Mouse (Mus musculus): ENCODE data around the gene Spata13.

Gene Spata13

DNA sequence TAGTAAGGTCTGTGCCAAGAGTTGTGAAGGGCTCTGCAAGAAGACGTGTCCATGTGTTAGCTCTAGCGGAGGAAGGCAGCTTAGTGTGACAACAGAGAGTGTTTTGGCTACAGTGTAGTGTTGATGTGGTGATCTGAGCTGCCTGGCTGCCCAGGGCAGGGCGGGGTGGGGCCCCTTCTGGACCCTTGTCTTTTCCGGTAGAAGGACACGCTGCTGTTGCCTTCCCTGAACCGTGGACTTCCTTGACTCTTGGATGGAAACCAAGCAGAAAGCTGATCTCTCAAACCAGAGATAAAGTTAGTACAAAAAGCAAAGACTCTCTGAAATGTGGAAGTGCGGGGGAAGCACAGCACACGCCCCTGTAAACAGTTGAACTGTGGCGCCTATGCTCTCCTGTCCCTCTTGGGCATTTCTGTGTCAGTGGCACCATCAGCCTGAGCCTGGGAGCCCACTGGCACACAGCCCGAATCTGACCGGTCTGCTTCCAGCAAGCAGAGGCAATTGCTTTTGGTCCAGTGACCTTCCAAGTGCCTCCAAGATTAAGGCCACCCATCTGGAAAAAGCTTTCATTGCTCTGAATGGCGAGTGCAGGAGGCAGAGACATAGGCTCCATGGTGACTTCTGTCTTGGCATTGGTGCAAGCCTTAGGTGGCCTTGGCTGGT, 48.7 kb downstream of the Spata13 start:
- DNase-seq = peak; percentile 78 to 80

DNA sequence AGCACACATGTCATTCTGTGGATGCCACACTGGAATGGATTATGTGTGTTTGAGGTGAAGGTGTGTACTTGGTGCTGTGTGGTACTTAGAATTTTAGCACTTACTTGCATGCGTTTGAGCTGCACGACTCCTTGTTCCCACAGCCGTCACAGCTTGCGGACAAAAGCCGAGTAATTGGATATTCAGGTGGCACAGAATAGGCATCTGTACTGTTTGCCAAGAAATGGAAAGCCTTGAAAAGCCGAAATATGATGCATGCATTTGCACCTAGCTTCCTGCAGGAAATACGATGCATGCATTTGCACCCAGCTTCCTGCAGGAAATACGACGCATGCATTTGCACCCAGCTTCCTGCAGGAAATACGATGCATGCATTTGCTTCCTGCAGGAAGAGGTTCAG, 50.2 kb downstream of the Spata13 start:
- no peak for DNase-seq

DNA sequence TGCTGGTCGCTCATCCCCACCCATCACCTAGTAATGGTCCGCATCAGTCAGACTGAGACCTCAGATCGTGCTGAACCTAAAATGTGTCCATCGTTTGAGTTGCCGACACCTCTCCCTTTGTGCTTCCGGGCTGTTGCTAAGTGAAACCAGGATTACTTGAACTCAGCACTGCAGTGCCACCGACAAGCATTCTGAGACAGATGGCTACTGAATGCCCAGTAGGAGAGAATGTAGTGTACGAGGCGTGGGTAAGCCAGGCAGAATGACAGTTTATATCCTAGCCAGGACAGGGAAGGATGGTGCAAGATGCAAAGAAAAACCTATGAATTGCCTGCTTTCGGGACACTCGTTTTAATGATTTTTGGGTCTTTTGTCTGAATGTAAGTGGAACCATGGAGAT, 52.9 kb downstream of the Spata13 start:
- DNase-seq = no peak

GRCm38 (mm10) chr14:60687241-60687640, 53.4 kb downstream of the Spata13 start:
- DNase-seq = no peak

DNA sequence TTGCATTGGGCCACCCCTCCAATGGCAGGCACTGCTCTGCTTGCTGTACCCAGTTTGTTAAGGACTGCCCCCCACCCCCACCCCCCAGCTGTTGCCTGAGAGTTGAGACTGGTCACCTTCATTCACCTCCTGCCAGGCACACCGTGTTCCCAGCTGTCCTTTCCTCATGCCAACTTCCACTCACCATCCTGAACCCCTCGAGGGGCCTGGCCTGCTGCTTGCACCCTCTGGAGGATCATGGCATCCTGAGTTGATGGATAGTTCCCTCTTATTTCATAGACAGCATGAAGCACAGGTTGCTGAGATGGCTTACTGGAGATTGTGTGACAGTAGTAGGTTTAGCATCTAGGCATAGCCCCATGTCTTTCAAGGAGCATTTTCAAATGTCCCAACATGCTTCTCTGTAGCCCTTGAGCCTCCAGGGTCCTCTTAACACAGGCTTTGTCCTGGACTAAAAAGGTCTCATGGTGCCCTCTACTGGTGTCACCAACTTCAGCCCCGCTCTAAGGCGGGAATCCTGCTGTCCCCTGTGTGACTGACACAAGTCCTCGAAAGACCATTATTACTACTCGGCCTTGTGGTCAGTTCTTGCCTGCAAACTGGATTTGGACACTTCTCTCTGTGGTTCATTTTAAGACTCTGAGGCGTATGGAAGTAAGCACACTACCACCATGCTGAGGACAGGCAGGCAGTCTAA, 54.9 kb downstream of the Spata13 start:
- DNase-seq = peak; percentile 68 to 69

- DNase-seq = no peak
Measured at GRCm38 (mm10) chr14:60689768-60690167, 56.0 kb downstream of the Spata13 start.

DNA sequence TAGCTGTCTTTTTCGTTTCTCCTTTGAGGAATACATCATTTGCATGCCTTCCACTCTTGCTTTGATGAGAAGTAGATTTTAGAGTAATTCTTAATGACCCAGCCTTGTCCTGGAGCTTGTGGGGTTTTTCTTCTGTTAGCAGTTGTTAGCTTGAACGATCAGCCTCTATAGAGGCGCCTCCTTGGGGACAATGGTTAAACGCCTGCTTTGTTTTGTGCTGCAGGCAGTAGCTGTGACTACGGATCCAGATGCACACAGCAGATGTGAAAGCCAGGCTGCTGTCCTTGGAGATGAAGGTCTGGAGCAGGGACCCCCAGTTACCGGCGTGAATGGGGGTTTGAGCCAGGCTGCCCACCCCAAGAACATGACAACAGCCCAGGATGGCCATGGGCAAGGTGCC, 56.8 kb downstream of the Spata13 start:
- DNase-seq = no peak

GRCm38 (mm10) chr14:60693122-60693536, 59.3 kb downstream of the Spata13 start:
- no peak for DNase-seq

DNA sequence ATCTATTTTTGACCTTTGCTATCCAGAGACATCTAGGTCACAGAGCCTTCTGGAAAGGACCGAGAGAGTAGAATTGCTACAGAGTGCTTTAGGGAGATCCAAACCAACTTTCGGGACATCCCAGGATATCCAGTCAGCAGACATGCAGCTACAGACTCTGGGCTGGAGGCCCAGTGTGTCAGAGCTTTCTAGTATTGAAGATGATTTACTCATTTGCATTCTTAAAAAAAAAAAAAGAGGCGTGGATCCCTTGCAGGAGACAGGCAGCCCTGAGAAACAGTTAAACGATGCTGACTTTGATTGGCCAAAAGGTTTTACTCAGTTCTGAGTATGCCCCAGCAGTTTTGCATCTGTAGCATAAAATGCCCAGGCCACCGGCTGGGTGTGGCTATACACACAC, 59.9 kb downstream of the Spata13 start:
- DNase-seq = no peak

DNA sequence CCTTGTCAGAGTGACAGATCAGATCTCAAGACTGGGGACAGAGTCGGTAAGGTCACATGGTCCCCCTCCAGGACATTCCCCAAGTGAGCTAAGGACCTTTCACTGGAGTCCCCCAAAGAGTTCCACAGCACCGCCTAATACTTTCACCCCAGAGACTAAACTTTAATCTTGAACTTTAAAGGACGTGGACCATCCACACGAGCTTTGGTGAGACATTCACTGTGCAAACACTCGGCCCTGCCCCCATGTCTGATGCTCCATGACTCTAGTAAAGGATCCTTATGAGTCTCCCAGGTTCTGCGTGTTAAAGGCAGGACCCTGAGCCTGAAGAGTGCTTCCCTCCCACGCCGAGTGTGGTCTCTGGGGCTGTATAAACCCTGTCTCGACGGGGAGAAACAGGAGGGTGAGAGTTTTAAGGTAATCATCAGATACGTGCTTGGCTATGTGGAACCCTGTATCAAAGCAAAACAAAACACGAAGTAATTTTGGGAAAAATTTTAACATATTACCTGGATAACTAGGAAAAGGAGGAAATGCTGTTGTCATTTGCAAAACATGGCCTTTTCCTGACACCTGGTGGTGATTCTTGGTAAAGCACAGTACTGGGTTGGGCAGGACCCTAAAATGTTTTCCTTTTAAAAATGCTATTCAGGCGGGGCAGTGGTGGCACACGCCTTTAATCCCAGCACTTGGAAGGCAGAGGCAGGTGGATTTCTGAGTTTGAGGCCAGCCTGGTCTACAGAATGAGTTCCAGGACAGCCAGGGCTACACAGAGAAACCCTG, 60.6 kb downstream of the Spata13 start:
- peak; percentile 70 to 82 for DNase-seq

GRCm38 (mm10) chr14:60697351-60697750, 63.5 kb downstream of the Spata13 start:
- no peak for DNase-seq

DNA sequence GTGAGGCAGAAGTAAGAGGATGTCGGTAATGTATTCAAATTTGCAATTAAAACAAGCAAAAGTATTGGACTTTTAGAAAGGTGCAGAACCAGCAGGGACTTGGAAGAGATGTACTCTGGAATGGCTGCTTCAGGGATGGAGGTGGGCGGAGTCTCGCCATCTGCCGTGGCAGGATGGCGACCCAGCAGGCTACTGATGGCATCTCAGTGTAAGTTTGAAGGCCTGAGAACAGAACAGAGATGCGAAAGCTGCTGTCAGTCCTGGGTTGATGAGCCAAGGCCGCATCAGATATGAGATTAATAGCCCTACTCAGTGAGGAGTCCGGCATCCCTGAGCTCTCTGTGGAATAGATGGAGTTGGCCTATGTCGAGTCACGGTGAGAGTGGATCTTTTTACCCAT, 65.2 kb downstream of the Spata13 start:
- DNase-seq = peak; percentile 88 to 89

DNA sequence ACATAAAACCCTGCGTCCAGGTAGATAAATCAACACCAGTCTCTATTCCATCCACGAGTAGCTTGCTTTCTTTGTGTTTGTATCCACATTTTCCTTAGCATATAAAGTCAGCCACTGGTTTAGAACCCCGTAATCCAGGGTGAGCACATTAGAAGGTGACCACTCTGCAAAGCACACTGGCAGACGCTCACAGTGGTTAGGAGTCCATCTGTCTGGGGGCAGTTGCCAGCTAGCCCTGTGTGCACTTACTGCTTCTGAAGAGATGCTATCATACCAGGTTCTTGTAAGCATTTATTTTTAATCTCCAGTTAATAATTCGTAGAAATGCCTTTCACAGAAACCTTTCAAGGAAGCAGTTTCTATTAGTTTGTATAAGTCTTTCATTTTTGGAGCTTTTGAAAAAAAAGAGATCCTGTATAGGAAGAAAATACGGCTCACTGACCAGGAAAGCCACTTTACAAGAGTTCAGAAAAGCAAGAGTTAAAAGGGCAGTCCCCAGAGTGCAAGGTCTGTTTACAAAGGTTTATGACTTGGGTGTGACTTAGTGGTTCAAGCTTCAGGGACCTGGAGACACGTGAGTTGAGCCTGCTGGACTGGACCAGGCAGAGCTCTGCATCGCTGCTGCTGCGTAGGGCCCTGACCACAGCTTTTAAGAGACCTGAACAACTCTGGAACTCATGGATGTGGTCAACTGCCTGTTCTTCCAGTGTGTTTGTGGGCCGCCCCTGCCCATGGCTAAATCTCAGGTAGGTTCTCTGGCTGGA, 68.8 kb downstream of the Spata13 start:
- DNase-seq = no peak

- no peak for DNase-seq
Measured at GRCm38 (mm10) chr14:60704510-60704909, 70.7 kb downstream of the Spata13 start.

DNA sequence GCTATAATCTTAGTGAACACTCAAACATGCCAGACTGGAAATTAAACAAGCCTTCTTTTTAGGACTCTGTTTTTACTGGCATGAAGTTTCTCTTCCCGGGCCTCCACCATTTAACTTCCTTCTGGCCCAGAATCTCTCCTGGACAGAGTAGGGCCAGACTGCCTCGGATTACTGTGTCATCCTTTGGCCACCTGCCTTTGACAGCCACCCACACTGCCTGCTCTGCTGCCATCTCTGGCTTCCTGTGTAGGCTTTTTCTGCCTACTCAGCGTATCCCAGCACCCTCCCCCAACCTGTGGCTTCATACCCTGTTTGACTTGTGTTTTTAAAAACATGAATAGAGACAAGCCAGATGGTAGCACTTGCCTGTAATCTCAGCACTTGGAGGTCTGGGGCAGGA, 71.2 kb downstream of the Spata13 start:
- DNase-seq = peak; percentile 82 to 85

GRCm38 (mm10) chr14:60709192-60709591, 75.4 kb downstream of the Spata13 start:
- DNase-seq = no peak

DNA sequence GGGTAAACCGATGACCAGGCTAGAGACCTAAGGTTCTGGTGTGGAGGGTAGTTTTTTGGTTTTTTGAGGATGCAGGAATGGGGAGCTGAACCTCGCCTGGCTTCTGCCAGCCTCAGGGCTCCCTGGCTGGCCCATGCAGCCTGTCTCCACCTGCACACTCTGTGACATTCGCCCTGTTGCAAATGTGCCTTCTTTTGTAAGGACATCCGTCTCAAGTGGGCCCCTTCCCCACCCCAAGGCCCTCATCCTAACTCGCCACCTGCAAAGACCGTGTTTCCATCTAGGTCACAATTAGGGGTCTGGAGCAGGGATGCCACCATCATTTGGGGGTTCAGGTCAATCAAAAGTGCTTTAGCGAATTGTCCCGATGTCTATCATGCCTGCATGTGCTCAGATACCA, 75.9 kb downstream of the Spata13 start:
- no peak for DNase-seq

DNA sequence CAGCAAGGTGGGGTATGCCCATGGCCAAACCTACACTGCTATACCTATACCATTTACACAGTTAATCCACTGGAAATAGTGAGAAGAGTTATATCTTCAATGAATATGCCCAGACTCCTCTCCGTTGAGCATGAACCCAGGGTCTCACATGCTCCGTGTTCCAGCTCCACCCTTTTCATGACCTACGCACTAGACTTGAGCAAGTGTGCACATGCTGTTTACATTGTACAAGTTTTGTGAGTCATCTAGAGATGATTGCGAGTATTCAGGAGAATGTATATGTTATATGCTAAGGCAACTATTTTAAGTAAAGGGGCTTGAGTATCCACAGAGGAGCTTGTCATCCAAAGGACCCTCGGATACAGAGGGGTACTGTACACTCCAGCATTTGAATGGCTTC, 77.4 kb downstream of the Spata13 start:
- DNase-seq = no peak

DNA sequence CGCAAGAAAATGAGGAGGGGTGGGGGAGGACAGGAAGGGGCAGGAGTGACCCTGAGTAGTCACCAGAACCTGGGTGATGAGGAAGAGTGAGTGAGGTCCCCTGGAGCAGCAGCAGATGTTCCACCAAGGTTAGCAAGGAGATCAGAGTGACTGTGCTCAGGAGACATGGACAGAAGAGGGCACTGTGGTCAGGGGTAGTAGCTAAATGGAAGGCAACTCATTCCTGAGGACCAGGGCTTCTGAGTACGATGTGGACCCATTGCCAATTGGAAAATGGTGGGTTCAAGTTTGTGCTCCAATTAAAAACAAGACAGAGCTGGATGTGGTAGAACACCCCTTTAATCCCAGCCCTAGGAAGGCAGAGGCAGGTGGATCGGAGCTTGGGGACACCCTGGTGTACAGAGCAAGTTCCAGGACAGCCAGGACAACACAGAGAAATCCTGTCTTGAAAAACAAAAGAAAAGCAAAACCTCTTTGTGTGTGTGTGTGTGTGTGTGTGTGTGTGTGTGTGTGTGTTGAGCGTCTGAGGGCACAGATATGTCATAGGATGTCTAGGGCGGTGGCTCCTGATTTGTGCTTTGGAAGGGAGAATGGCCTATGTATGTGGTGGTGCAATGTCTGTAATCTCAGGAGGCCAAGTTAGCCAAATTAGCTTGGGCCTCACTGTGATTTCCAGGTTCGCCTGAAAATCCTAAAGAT, 77.9 kb downstream of the Spata13 start:
- DNase-seq = no peak

- no peak for DNase-seq
Measured at GRCm38 (mm10) chr14:60712289-60712830, 78.6 kb downstream of the Spata13 start.

- DNase-seq = no peak
Measured at GRCm38 (mm10) chr14:60715686-60716085, 81.9 kb downstream of the Spata13 start.

GRCm38 (mm10) chr14:60721304-60721703, 87.5 kb downstream of the Spata13 start:
- no peak for DNase-seq

Measured in cerebellum, postnatal 36 days (tissue).